Mouse (Mus musculus): ENCODE measurements around the gene Stom.

Gene Stom

DNA sequence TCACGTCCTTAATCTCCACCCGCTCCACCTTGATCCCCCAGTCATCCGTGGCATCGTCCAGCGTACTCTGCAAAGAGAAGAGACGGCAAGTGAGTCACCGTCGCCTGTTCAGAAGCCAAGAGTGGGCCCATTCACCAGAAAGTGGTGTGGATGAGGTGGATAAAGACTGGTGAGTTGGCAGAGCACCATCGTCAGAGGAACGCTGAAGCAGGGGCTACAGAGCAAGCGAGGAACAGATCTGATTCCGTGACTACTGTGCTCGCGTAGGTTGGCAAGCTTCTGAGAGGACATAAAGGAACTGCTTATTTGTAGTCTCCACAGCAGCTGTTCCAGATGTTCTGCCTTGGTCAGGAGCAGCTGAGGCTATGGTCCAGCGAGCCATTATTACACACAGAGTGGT lies 16.4 kb downstream of the Stom start:
- ATAC-seq (ENCODE audit: low TSS enrichment): no peak

DNA sequence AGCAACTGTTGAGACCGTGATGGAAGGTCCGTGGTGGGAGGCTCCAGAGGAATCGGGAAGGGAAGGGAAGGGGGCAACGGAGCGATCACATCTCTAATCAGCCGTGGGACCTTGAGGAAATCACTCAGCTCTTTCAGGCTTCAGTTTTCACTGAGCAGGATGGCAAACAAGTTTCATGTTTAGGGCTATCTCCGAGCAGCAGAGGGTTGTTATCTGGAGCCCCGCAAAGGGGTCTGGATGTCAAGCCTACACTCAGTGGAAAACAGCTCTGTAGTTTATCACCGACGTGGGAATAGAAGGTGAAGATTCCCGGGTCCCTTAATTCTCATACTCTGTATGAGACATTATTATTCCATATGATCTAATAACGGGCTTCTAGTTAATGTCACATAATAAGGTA lies 18.4 kb downstream of the Stom start:
- ATAC-seq (ENCODE audit: low TSS enrichment): no peak

DNA sequence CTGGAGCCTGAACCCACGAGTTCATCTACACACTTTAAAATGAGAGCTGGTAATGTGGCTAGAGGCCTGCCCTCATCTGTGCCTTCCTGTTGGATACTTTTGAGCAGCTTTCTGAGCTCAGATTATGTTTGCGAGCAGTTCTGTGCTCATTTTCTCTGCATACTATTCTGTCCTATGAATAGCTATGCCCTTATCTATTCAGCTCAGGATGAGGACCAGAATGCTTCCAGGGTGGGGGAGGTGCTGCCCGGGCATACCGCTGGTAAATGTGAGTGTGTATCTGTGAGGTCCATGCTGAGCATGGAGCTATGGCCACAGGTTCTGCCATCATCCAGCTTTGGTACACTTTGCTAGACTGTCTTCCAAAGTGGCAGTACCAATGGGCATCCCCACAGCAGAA lies 19.2 kb downstream of the Stom start:
- ATAC-seq (ENCODE audit: low TSS enrichment): no peak

DNA sequence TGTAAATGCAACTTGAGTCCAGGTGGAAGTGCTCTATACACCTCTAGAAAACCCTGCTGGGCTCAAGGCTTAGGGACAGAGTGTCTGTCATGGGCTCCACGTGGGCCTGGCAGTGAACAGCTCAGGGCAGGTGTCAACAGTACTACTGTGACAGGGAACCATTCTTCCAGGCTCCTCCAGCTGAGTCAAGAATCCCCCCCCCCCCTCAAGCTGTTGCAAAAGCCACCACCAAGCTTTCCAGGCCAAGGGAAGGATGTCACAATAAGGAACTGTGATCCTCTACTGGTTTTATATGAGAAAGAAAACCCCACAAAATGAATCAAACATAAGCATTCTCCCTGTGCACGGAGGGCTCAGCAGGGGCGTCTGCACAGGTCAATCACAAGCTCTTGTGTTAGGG lies 22.5 kb downstream of the Stom start:
- no peak for ATAC-seq (ENCODE audit: low TSS enrichment)

DNA sequence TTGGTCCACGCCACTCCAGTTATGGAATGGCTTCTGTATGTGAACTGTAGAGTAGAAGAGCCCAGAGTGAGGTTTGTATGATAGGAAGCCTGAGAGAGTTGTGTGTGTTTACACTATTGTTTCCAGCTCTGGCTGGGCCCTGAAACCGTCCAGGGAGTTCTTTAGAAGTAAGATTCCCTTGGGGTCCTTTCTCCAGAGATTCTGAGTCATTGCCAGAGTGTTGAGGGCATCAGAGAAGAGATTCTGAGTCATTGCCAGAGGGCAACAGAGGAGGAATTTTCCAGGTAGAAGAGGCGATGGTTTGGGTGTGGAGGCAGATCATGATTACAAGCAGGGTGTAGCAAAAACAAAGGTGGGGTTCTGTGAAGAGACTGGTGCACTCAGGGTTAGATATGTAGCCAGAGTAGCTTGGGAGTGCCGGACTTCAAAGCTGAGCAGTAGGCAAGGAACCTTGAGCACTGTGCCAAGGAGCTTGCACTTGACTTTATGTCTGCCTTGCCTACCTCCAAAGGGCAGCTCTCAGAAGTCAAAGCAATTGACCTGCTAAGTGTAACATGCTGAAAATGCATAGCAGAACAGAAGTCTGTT lies 26.8 kb downstream of the Stom start:
- no peak for ATAC-seq (ENCODE audit: low TSS enrichment)

DNA sequence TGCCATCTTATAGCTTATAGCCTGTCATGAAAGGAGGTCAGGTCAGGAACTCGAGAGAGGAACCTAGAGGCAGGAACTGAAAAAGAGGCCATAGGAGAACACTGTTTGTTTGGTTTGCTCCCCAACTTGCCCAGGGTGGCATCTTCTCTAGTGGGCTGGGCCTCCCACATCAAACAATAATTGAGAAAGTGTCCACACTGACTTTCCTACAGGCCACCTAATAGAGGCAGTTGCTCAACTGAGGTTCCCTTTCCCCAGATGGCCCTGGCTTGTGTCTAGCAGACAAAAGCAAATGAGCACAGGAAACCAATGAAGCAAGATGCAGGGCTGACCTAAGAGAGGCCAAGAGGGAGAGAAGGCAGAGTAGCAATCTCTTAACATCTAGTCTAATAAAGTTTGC lies 28.6 kb downstream of the Stom start:
- no peak for ATAC-seq (ENCODE audit: low TSS enrichment)

DNA sequence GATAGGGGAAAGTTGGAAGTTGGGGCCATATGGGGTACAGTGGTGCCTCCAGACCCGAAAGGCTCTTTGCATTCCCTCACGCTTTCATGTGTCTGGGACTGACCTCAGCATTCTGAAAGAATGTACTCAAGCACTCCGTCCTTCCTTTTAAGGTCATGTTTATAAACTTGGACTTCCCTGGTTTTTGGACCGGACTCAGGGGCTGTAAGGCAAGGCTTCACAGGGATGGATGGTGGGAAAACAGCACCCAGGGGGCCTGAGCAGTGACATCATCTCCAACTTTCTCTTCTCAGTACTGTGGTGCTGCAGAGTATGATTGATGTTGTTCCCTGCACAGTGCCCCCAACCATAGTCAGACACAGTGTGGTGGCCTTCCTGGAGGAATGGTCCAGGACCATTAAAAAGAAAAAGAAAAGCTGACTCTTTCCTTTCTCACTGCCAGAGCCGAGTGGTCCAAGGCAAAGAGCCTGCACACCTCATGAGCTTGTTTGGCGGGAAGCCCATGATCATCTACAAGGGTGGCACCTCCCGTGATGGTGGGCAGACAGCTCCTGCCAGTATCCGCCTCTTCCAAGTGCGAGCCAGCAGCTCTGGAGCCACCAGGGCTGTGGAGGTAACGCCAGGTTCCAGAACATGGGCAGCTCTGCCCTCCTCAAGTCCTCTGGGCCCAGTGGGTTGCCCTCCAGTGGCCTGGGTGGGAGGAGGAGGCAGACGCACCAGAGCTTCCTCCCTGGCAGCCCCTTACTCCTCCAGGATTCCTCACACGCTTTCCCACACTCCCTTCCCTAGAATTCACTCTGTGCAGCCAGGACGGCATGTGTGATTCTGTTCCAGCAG lies 34.5 kb downstream of the Stom start:
- ATAC-seq (ENCODE audit: low TSS enrichment): no peak

DNA sequence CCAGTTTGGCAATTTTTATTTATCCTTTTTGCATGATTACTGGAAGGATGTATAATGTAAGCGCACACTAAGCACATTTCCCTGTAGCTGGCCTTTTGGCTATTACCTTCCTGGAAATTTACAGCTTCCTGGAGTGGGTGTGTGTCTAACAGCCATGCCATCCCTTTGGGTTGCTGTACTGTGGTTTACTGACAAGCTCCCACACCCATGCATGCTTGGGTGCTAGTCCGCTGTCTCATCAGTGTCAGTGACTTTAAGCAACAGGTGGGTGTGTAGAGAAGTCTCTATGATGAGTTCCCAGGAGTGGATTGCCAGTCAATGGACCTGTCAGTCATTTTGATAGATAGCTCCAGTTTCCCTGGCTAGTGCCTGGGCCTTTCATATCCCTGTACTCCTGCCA lies 37.3 kb downstream of the Stom start:
- ATAC-seq (ENCODE audit: low TSS enrichment): no peak

DNA sequence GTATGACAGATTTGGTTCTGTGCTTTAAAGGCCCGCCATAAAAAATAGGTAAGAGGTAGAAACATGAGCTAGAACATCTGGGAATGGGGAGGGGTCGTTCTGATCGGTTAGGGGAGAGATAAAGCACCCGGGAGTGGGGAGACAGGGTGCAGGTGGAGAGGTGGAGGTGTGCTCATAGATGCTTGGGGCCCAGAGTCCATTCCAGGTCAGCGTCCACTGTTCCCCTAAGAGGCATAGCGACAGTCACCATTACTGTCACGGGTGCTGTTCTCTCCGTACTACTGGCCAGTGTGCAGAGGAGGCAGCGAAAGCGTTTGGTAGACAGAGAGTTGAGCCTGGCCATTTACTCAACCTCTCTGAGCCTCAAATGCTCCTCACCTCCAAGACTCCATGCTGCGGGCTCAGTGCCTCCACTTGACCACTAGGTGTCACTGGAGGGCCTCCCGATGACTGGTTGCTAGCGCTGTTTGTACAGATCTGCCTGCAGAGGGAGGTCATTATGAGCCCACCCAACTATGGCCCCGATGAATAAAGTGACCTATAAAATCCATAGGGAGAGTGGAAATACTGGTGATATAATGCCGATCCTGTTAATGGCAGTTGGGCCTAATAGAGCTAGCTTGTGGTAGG lies 39.0 kb downstream of the Stom start:
- ATAC-seq (ENCODE audit: low TSS enrichment): peak; percentile 92

DNA sequence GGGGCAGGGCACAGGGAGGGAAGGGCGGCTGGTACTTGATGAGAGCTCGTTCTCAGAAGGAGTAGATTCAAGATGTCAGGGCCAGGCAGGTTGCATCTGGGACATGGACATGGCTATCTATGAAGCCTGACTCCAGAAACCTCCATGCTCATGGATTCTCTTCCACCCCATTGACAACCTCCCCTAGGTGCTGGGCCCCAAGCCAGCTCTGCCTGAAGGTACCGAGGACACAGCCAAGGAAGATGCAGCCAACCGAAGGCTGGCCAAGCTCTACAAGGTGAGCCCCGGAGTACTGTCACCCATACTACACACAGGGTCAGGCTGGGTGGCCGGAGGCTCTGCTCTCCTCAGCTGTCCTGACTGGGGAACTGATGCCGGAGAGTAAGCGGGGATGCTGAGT lies 43.5 kb downstream of the Stom start:
- no peak for ATAC-seq (ENCODE audit: low TSS enrichment)

DNA sequence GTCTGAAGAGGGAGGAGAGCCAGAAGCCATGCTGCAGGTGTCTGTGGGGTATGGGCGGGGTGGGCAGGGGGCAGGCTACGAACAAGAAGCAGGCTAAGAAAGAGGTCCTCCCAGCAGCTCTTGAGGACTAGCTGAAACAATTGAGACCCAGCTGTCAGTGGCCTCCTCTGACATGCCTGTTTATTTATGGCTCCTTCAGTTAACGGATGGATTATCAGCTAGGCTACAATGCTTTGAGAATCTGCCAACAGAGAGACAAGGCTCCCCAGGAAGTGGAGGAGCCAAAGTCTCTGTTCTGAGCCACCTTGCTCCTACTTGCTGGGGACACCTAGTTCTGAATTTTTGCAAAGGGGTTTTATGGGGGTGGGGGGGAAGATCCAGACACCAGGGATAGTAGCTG lies 44.1 kb downstream of the Stom start:
- ATAC-seq (ENCODE audit: low TSS enrichment): no peak

DNA sequence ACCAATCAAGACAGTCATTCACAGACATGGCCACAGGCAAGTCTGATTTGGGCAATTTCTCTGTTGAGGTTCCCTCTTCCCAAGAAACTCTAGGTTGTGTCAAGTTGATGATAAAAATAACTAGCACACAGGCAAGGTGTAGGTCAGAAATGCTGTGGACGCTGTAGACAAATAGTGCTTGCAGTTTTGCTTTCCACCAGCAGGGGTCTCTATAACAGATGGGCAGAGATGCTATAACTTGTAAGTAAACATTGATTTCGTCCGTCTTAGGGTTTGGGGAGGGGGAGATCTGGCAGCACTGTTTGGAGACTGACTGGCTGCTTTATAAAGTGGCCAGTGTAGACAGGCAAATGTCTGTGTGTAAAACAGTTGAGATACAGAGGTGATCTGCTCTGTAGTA lies 44.9 kb downstream of the Stom start:
- ATAC-seq (ENCODE audit: low TSS enrichment): no peak

DNA sequence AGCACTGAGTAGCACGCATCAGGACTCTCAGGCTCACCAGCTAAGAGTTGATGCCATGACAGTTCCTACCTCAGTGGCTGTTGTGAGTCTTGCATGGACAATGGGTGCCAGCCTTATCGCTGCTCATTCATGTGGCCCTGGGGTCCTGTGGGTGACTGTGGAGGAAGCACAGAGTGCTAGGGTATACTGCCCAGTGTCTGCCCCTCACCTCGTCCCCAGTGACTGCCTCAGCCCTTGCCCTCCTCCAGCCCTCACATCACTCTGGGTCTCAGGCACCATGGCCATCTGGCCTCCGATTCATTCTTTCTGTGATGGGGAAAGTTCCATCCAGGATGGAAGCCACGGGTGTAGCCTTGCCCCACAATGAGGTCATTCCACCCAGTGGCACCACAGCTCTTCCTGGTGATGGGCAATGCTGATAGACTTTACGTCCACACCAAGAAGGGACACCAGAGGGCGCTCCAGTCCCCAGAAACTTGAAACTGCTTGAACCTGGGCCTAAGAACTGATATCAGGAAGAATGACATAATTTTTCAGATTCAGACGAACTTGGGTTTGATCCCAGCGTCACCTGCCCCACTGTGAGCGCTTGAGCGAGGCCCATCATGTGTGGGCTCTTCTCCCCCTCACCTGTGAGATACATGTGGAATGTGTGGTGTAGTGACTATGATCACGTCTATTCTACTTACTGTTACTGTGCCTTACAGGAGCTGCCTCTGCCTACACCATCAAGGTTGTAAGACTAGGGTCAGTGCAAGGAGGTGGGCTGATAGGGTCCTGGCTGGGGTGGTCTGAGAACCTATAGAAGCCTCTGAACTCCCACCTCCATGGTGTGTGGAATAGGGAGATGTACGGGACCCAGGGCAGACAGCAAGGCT lies 47.8 kb downstream of the Stom start:
- ATAC-seq (ENCODE audit: low TSS enrichment): peak; percentile 82

DNA sequence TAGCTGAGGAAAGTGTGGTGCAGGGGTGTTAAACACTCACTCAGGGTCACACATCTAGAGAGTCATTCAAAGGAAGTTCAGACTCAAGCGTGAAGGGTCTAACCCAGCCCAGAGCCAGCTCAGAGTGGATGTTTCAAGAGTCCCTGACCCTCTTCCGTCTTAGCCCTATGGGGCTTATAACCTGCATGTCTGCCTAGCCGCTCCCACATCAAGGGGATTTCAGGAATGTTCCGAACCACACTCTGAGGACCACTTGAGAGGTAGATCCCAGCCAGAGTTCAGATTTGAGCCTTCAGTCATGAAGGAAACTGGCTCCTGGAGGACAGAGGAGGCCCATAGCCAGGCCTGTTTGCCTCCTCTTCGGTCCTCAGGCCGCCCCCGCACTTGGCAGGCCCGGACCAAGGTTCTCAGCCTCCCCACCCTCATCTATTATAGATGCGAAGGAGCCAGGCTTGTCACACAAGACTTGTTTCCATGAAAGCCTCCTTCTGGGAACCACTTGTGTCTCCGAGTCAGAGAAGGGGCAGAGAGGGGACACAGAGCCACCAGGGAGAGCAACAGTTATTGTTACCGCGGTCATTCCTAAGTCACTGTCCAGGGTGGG lies 49.7 kb downstream of the Stom start:
- ATAC-seq (ENCODE audit: low TSS enrichment): no peak

DNA sequence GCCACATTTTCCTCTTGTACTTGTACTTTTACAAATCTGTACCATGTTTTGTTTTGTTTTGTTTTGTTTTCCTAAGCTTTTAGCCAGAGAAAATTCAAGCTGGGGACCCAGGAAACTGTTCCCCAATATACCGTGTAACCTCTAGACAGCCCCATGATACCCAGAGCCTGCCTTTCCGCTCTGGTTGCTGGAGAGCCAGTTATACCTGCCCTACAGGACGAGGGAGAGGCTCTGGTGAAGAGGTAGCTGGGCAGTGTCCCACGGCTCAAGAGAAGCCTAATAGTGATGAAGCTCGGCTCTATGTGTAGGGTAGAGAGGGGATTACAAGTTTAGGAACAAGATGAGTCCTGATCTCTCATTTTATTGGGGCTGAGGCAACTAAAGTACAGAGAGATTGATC lies 51.6 kb downstream of the Stom start:
- ATAC-seq (ENCODE audit: low TSS enrichment): no peak

DNA sequence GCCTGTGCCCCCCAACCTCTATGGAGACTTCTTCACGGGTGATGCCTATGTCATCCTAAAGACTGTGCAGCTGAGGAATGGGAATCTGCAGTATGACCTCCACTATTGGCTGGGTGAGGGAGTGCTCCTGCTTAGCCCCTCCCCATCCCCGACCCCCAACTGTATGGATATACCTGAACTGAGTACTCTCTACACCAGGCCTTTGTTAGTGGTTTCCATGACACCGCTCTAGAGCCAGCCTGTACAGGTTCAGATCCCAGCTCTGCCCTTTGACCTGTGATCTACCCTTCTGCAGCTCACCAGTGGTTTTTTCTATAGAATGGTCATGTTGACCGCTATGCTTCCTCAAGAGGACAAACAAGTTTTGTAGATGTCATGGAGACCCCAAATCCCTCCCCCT lies 52.8 kb downstream of the Stom start:
- ATAC-seq (ENCODE audit: low TSS enrichment): no peak

DNA sequence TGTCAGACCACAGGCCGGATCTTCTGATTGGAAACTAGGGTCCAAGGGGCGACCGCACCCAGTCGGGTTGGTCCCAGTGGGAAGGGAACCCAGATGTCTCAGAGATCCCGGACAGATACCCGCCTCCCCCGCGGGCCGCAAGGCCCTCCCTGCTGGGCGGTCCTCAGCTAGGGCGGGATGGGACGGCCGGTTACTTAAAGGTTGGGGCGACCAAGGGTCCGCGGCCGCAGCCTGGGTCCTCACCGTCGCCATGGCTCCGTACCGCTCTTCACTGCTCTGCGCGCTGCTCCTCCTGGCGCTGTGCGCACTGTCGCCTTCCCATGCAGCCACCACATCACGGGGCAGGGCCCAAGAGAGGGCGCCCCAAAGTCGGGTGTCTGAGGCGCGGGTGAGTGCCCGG lies 54.6 kb downstream of the Stom start:
- peak; percentile 44; the same call in 1 of the 2 replicates for ATAC-seq (ENCODE audit: low TSS enrichment)

DNA sequence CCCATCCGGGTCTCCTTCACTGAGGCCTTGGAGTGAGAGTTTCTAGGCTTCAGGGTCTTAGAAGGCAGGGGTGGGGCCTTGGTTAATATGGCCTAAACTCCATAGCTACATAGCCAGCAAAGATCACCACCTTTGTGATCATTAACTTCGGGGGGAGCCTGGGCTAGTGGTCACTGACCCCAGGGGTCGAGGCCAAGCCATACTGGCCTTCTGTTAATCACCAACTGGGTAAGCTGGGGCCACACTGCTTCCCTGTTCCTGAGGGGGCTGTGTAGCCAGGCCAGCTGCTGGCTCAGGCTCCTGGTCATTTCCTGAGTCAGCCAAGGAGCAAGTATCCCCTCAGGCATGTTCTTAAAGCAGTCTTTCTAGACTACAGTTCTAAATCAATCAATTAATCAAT lies 56.8 kb downstream of the Stom start:
- ATAC-seq (ENCODE audit: low TSS enrichment): no peak

DNA sequence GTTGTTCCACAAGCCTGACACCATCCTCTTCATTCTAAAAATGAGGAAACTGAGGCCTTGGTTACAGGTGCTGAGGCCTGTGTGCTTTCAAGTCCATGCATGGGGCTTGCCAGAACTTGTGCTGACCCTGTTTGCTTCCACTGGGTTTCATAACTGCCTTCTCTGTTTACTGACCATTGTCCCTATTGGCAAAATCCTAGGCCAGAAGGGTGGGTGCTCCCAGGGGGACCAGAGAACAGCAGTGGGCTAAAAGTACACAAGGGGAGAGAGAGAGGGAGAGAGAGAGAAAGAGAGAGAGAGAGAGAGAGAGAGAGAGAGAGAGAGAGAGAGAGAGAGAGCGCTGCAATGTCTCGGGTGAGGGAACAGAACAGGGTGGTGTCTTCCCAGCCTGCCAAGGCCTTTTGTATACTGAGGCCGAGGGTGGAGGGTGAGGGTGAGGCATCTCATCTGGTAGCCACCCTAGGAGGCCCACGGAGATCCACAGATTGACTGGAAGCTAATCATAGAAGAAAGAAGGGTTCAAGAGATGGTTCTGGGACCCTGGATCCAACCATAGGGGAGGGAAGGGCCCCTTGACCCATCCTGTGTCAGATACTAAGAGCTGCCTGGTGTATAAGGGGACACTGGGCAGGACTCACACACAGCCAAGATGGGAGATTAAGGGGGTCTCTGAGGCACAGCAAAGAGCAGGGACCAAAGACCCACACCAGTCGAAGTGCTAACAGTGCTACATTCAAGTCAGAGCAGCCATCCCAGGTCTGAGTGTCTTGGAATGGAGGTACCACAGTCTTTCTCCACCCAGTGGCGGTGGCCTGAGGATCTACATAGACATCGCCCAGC lies 58.2 kb downstream of the Stom start:
- no peak for ATAC-seq (ENCODE audit: low TSS enrichment)

DNA sequence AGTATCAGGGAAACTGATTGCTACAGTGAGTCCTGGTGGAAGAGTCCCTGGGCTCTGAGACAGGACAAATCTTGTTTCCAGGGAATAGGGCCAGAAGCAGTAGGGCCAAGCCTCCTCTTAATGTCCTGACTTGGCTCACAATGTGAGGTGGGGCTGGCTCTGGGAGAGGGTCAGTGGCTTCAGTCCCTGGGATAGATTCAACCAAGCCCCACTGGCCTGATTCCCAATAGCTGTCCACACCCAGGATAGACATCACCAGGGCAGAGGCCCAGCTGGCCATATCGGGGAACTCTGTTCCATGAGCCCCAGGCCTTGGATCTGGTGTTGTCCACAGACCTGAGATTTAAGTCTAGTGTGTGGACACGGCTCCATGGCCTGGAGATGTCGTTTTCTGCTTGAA lies 59.1 kb downstream of the Stom start:
- ATAC-seq (ENCODE audit: low TSS enrichment): no peak

DNA sequence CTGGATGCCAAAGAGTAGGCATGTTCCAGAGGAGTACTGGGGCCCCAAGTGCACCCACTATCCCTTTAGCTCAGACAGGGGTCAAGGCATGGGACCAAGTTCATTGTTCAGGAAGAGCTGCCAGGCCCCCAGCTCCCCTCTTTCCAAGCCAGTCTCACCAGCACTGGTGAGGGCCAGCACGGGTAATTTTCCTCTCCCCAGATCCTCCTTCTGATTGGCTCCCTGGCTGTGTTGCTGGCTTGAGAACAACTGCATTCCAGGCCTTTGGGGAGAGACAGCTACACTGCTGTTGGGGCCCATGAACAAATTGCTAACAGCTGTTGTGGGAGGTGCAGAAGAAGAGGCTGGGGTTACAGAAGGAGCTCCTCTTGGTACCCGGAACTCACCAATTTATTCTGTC lies 63.2 kb downstream of the Stom start:
- ATAC-seq (ENCODE audit: low TSS enrichment): peak; percentile 41
